Mouse (Mus musculus) liver, adult 2 months (tissue): ENCODE data around the gene Nup50. TPM values are rescaled to one million over a fixed set of nuclear protein-coding genes. Genes with fewer than 3 reads are reported as not detected.

Experiments used
- DNase-seq: peaks from one replicate; pipeline ENCODE4 v3.0.0-alpha.2; 2011; ENCODE audit warnings: low read depth, low spot score; ENCODE audit errors: extremely low read depth
- H3K27ac ChIP-seq: fragments of 200-500 bp; replicated peaks from 2 replicates; pipeline ENCODE4 v1.5.1; 2012; ENCODE audit warnings: low read depth, mild to moderate bottlenecking, control low read depth, inconsistent platforms, low read length; ENCODE audit not compliant: insufficient read depth
- H3K27me3 ChIP-seq: fragments of 200-500 bp; 2 replicates; pipeline ENCODE4 v1.6.1; 2012; ENCODE audit warnings: mild to moderate bottlenecking, moderate library complexity, low read length, inconsistent platforms; ENCODE audit not compliant: control insufficient read depth, insufficient read depth
- H3K36me3 ChIP-seq: fragments of 200-500 bp; 2 replicates; pipeline ENCODE4 v1.6.1; 2012; ENCODE audit warnings: low read length, inconsistent platforms; ENCODE audit not compliant: control insufficient read depth, insufficient read depth
- H3K4me1 ChIP-seq: fragments of 200-500 bp; 2 replicates; pipeline ENCODE4 v1.6.1; 2011; ENCODE audit warnings: low read length; ENCODE audit not compliant: control insufficient read depth, insufficient read depth
- H3K4me3 ChIP-seq: fragments of 200-500 bp; 2 replicates; pipeline ENCODE4 v1.5.1; 2011; ENCODE audit warnings: low read depth, mild to moderate bottlenecking, control low read depth, low read length, moderate library complexity; ENCODE audit not compliant: insufficient read depth
- H3K79me2 ChIP-seq: fragments of 200-500 bp; 2 replicates; pipeline ENCODE4 v1.6.1; 2012; ENCODE audit warnings: inconsistent platforms, mild to moderate bottlenecking, low read length, moderate library complexity; ENCODE audit not compliant: control insufficient read depth, insufficient read depth
- H3K9ac ChIP-seq: fragments of 200-500 bp; 2 replicates; pipeline ENCODE4 v1.6.1; 2012; ENCODE audit warnings: low read depth, mild to moderate bottlenecking, control low read depth, inconsistent platforms, low read length
- CTCF ChIP-seq: fragments of 200-500 bp; IDR thresholded peaks from 2 replicates; pipeline ENCODE4 v1.5.1; 2011; ENCODE audit warnings: low read depth, low read length, control low read depth
- POLR2A ChIP-seq: fragments of 200-500 bp; IDR thresholded peaks from 2 replicates; pipeline ENCODE4 v1.6.1; 2011; ENCODE audit warnings: low read length, control low read depth; ENCODE audit not compliant: insufficient read depth; ENCODE audit errors: extremely low read depth
- WGBS: fragments of 180-500 bp; shearing (Covaris S2); methylation state at CpG from one replicate; pipeline ENCODE4 v1.1.7; 2018; 5-methylcytosine and 5-hydroxymethylcytosine counted together
- polyA plus RNA-seq: library from polyadenylated mRNA; depleted of rRNA; stranded (reverse); fragments of >200 nt; gene quantifications from 2 replicates; pipeline ENCODE4 v1.2.3, GENCODE M21; 2012
- total RNA-seq: library from RNA; depleted of rRNA; stranded (reverse); fragments of >200 nt; gene quantifications from 2 replicates; pipeline ENCODE4 v1.2.3, GENCODE M21; 2014

Nup50 gene
- total and polyA plus RNA-seq, 2 experiments: 5.0 to 9.0 TPM

- Histone ChIP-seq H3K9ac (no peak overlapping the region), H3K4me3 (no peak overlapping the region), H3K4me1 (no peaks in the 10 kb centered on the region), H3K36me3 (no peaks in the 10 kb centered on the region), H3K79me2 (0 out of 2 replicates have a peak, but pooled peaks cover 4% of the 10 kb centered on the region), H3K27ac (no peak overlapping the region), H3K27me3 (no peaks in the 10 kb centered on the region)
- WGBS: 100% methylated on average over 3 of the region's 3 CpGs
- TF ChIP-seq CTCF (no peak), POLR2A (no peak)
- DNase-seq: no peak
These were observed 35.1 kb downstream of the Nup50 start for GRCm38 (mm10) chr15:84958331-84958730.

GRCm38 (mm10) chr15:84959891-84960290, 36.7 kb downstream of the Nup50 start:
- WGBS: 87% methylated on average over 6 of the region's 6 CpGs
- Histone ChIP-seq H3K9ac (no peak overlapping the region), H3K27ac (no peak overlapping the region), H3K4me1 (no peaks in the 10 kb centered on the region), H3K79me2 (peaks cover 9% of the 10 kb centered on the region; the same call in 1 of the 2 replicates), H3K4me3 (no peak overlapping the region), H3K36me3 (no peaks in the 10 kb centered on the region), H3K27me3 (no peaks in the 10 kb centered on the region)
- TF ChIP-seq CTCF (no peak), POLR2A (no peak)
- no peak for DNase-seq

DNA sequence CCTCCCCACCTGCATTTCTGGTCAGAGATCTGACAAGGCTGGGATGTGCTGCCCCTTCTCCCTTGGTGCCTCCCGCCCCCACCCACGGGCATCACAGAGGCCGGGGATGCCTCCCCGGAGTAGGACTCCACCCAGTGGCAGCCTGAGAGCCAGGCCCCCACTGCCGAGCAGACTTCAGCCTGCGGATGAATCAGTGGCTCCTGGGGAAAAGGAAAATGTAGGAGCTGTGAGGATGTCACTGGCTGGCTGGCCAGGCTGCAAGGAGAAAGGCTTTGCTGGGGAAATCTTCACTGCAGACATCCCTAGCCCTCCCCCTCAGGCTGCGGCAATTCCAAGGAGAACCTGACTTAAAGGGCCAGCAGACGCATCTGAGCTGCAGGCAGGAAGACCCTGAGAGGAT, 37.5 kb downstream of the Nup50 start:
- H3K4me3 ChIP-seq: no peak overlapping the region
- H3K9ac ChIP-seq: no peak overlapping the region
- 74% methylated on average over 8 of the region's 8 CpGs for WGBS
- no peaks in the 10 kb centered on the region for H3K4me1 ChIP-seq
- H3K27me3 ChIP-seq: no peaks in the 10 kb centered on the region
- H3K36me3 ChIP-seq: no peaks in the 10 kb centered on the region
- no peak for DNase-seq
- peaks cover 14% of the 10 kb centered on the region; the same call in 1 of the 2 replicates for H3K79me2 ChIP-seq
- no peak overlapping the region for H3K27ac ChIP-seq
- TF ChIP-seq POLR2A: no peak

DNA sequence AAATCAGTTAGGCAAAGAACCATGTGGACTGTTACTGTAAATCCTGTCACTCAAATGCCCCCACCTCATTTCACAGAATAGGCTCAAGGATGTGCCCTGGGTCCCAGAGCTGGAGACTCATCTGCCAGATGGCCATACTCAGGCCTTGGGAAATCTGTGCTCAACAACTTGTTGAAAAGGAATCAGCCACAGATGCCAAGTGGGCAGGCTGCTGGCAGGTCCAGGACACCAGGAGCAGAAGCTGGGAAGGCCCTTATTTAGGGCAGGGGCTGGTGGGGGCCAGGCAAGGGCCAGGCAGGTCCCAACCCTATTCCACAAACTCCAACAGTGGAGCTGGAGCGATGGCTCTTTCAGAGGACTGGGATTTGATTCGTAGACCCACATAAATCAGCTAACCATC, 39.3 kb downstream of the Nup50 start:
- no peak for DNase-seq
- no peak overlapping the region for H3K27ac ChIP-seq
- 91% methylated on average over 2 of the region's 2 CpGs for WGBS

DNA sequence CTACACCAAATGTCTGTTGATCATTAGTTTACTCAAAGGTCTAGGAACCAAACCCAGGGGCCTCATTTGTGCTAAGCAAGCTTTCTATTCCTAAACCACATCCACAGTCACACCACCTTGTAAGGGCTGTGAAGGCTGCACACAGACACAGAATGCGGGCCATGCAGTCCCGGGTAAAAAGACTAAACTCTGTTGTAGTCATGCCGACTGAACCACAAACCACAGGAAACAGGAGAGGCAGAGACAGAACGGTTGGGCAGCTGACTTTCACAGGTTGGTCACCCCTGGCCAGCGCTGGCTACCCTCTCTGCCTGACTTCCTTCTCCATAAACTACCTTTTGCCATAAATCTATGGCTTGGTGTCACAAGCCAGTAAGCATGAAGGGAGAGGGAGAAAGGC, 41.6 kb downstream of the Nup50 start:
- Histone ChIP-seq H3K27me3 (no peaks in the 10 kb centered on the region), H3K4me1 (no peaks in the 10 kb centered on the region), H3K9ac (no peak overlapping the region), H3K4me3 (no peak overlapping the region), H3K36me3 (no peaks in the 10 kb centered on the region), H3K27ac (no peak overlapping the region), H3K79me2 (peaks cover 34% of the 10 kb centered on the region; the same call in 1 of the 2 replicates)
- DNase-seq: no peak
- 86% methylated on average over 5 of the region's 5 CpGs for WGBS
- TF ChIP-seq POLR2A (no peak), CTCF (no peak)

More for the DNA sequence above, 39.3 kb downstream of the Nup50 start:
- no peak for TF ChIP-seq CTCF
- TF ChIP-seq POLR2A: no peak
- Histone ChIP-seq H3K27me3 (no peaks in the 10 kb centered on the region), H3K4me3 (no peak overlapping the region), H3K9ac (no peak overlapping the region), H3K36me3 (no peaks in the 10 kb centered on the region), H3K79me2 (peaks cover 24% of the 10 kb centered on the region; the same call in 1 of the 2 replicates), H3K4me1 (no peaks in the 10 kb centered on the region)

DNA sequence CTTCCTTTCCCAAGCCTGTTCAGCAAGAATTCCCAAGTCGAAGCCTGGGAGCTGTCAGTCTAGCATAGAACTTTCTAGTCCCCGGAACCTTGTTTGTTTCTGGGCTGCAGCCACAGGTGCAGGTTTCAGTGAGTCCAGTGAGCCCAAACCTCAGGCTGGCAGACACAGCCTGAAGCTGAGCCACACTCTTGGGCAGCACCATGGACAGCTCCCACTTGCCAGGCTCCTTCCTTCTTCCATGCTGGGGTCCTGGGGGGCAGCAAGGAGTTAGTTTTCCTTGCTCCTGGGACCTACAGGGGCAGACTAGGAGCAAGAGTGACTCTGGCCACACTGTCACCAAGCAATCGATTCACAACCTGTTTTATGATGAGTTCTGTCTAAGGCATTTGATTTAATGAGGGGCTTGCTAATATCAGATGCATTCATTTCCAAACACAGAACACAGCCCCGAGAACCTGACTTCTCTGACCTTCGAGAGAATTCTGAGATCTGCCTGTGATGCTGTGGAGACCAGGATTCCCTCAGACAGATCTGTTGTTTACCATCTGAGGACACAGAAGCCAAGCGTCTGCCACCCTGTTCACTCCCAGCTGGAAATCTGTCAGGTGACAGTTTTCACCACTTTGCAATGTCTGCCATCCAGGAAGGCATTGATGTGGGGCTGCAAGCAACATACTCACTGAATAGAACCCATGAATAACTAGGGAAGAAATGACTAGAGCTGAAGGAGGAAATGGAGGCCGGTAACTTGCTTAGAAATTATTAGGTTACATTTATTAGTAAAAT, 42.6 kb downstream of the Nup50 start:
- Histone ChIP-seq H3K36me3 (no peaks in the 10 kb centered on the region), H3K27me3 (no peaks in the 10 kb centered on the region), H3K4me3 (no peak overlapping the region), H3K27ac (no peak overlapping the region), H3K9ac (no peak overlapping the region), H3K4me1 (no peaks in the 10 kb centered on the region), H3K79me2 (peaks cover 34% of the 10 kb centered on the region; the same call in 1 of the 2 replicates)
- 63% methylated on average over 7 of the region's 7 CpGs for WGBS
- DNase-seq: no peak
- TF ChIP-seq CTCF (no peak), POLR2A (no peak)
